Mouse (Mus musculus) forebrain, embryonic 13.5 days (tissue): ENCODE results near the gene Sys1. TPM values are rescaled to one million over a fixed set of nuclear protein-coding genes. Genes with fewer than 3 reads are reported as not detected.

Experiments
- ATAC-seq: fragments of 200-750 bp; cut with Nextera tagmentation; 2 replicates; pipeline ENCODE4 v1.8.0; 2017
- H3K27ac ChIP-seq: fragments of 300-500 bp; sonication (generic); 2 replicates; pipeline ENCODE4 v1.5.1; 2015; ENCODE audit warnings: inconsistent platforms, mild to moderate bottlenecking, moderate library complexity
- H3K27me3 ChIP-seq: fragments of 300-500 bp; sonication (generic); 2 replicates; pipeline ENCODE4 v1.6.1; 2015; ENCODE audit warnings: mild to moderate bottlenecking, inconsistent platforms
- H3K36me3 ChIP-seq: fragments of 300-500 bp; sonication (generic); 2 replicates; pipeline ENCODE4 v1.6.1; 2015; ENCODE audit warnings: mild to moderate bottlenecking, inconsistent platforms; ENCODE audit not compliant: poor library complexity, severe bottlenecking
- H3K4me1 ChIP-seq: fragments of 300-500 bp; sonication (generic); 2 replicates; pipeline ENCODE4 v1.6.1; 2015; ENCODE audit warnings: inconsistent platforms
- H3K4me2 ChIP-seq: fragments of 300-500 bp; sonication (generic); 2 replicates; pipeline ENCODE4 v1.6.1; 2015; ENCODE audit warnings: inconsistent platforms, mild to moderate bottlenecking, moderate library complexity
- H3K4me3 ChIP-seq: fragments of 300-500 bp; sonication (generic); 2 replicates; pipeline ENCODE4 v1.5.1; 2015; ENCODE audit warnings: mild to moderate bottlenecking, inconsistent platforms
- H3K9ac ChIP-seq: fragments of 300-500 bp; sonication (generic); 2 replicates; pipeline ENCODE4 v1.6.1; 2015; ENCODE audit warnings: mild to moderate bottlenecking, inconsistent platforms
- H3K9me3 ChIP-seq: fragments of 300-500 bp; sonication (generic); replicated peaks from 2 replicates; pipeline ENCODE4 v1.6.1; 2016; ENCODE audit warnings: inconsistent platforms
- WGBS: fragments of 180-500 bp; shearing (Covaris S2); methylation state at CpG from one replicate; pipeline ENCODE4 v1.1.7; 2015; 5-methylcytosine and 5-hydroxymethylcytosine counted together
- polyA plus RNA-seq: library from polyadenylated mRNA; unstranded; fragments of >200 nt; fragmentation: Nextera tagmentation; extraction: Ambion mirVana; gene quantifications from 2 replicates; pipeline ENCODE4 v1.2.1, GENCODE M21; 2015

Gene Sys1
- polyA plus RNA-seq, 1 experiment from 2014 or later, result 71.8 TPM

DNA sequence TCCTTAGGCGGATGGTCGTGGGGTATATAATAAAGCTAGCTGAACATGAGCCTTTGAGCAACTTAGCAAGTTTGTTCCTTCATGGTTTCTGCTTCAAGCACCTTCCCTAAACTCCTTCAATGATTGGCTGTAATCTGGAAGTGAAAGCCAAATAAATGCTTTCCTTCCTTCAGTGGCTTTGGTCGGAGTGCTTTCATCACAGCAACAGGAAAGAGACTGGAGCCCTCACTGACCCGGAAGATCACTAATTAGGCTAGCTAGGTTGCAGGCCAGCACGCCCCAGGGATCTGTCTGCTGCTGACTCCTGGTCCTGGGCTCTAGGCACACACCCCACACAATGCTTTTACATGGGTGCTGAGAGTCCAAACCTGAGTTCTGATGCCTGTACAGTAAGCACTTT is 71.8 kb downstream of the Sys1 start:
- H3K4me2 ChIP-seq, result no peak overlapping the region
- no peaks in the 10 kb centered on the region for H3K4me1 ChIP-seq
- 63% methylated on average over 5 of the region's 5 CpGs for WGBS
- H3K36me3 ChIP-seq, result no peaks in the 10 kb centered on the region
- no peak overlapping the region for H3K9ac ChIP-seq
- no peak for ATAC-seq
- no peak overlapping the region for H3K27ac ChIP-seq
- H3K27me3 ChIP-seq, result no peaks in the 10 kb centered on the region
- H3K9me3 ChIP-seq, result peaks cover 8% of the 10 kb centered on the region; the same call in 1 of the 2 replicates
- no peak overlapping the region for H3K4me3 ChIP-seq

Other genes starting within 250 kb of the Sys1 start
- gene Wfdc15b, start 235.3 kb upstream of the Sys1 start, polyA plus RNA-seq, result not detected in 2 replicates
- not detected in 2 replicates for gene Svs2, start 218.5 kb upstream of the Sys1 start, polyA plus RNA-seq
- gene Svs3b, start 200.3 kb upstream of the Sys1 start, polyA plus RNA-seq, result not detected in 2 replicates
- not detected in 2 replicates for gene Svs4, start 178.5 kb upstream of the Sys1 start, polyA plus RNA-seq
- gene Svs3a, start 167.7 kb upstream of the Sys1 start, polyA plus RNA-seq, result not detected in 2 replicates
- gene Svs6, start 140.2 kb upstream of the Sys1 start, polyA plus RNA-seq, result not detected in 2 replicates
- gene Svs5, start 124.2 kb upstream of the Sys1 start, polyA plus RNA-seq, result not detected in 2 replicates
- not detected in 2 replicates for gene Slpi, start 67.9 kb upstream of the Sys1 start, polyA plus RNA-seq
- gene Rbpjl, start 53.8 kb upstream of the Sys1 start, polyA plus RNA-seq, result not detected in 2 replicates
- gene Matn4, start 51.8 kb upstream of the Sys1 start, polyA plus RNA-seq, result 0.15 and 0.45 TPM in 2 replicates
- 7.9 and 8.6 TPM in 2 replicates for gene Sdc4, start 13.1 kb upstream of the Sys1 start, polyA plus RNA-seq
- 3.6 and 3.7 TPM in 2 replicates for gene Gm20458, start 4.0 kb downstream of the Sys1 start, polyA plus RNA-seq
- not detected in 2 replicates for gene Trp53tg5, start 16.8 kb downstream of the Sys1 start, polyA plus RNA-seq
- gene Dbndd2, start 29.1 kb downstream of the Sys1 start, polyA plus RNA-seq, result 6.3 and 7.3 TPM in 2 replicates
- gene Pigt, start 40.6 kb downstream of the Sys1 start, polyA plus RNA-seq, result 47.2 and 52.2 TPM in 2 replicates
- gene Wfdc2, start 105.4 kb downstream of the Sys1 start, polyA plus RNA-seq, result 15.4 and 21.2 TPM in 2 replicates
- not detected in 2 replicates for gene Spint3, start 116.5 kb downstream of the Sys1 start, polyA plus RNA-seq
- gene Wfdc6a, start 128.5 kb downstream of the Sys1 start, polyA plus RNA-seq, result not detected in 2 replicates
- not detected in 2 replicates for gene Eppin, start 136.6 kb downstream of the Sys1 start, polyA plus RNA-seq
- not detected in 2 replicates for gene Wfdc6b, start 156.6 kb downstream of the Sys1 start, polyA plus RNA-seq
- gene Wfdc8, start 156.7 kb downstream of the Sys1 start, polyA plus RNA-seq, result not detected in 2 replicates
- not detected in 2 replicates for gene Wfdc16, start 181.8 kb downstream of the Sys1 start, polyA plus RNA-seq
- not detected in 2 replicates for gene Wfdc10, start 199.1 kb downstream of the Sys1 start, polyA plus RNA-seq
- gene Wfdc9, start 199.6 kb downstream of the Sys1 start, polyA plus RNA-seq, result not detected in 2 replicates
- not detected in 2 replicates for gene Wfdc11, start 217.1 kb downstream of the Sys1 start, polyA plus RNA-seq
- gene Wfdc13, start 228.1 kb downstream of the Sys1 start, polyA plus RNA-seq, result not detected in 2 replicates
- not detected in 2 replicates for gene Spint4, start 241.5 kb downstream of the Sys1 start, polyA plus RNA-seq